Mouse (Mus musculus) limb, embryonic 14.5 days (tissue): ENCODE data around the gene Rarg. TPM values are rescaled to one million over a fixed set of nuclear protein-coding genes. Genes with fewer than 3 reads are reported as not detected.

Experiments
- ATAC-seq: fragments of 200-750 bp; cut with Nextera tagmentation; 2 replicates; pipeline ENCODE4 v1.8.0; 2017; ENCODE audit warnings: low read depth, moderate number of reproducible peaks, moderate TSS enrichment; ENCODE audit not compliant: low FRiP score
- DNase-seq: peaks from one replicate; pipeline ENCODE4 v3.0.0-alpha.2; 2015; ENCODE audit warnings: low spot score
- H3K27ac ChIP-seq: fragments of 300-500 bp; sonication (generic); replicated peaks from 2 replicates; pipeline ENCODE4 v1.5.1; 2014; ENCODE audit warnings: low read depth, mild to moderate bottlenecking, low read length, moderate library complexity, mixed read lengths
- H3K27me3 ChIP-seq: fragments of 300-500 bp; sonication (generic); 2 replicates; pipeline ENCODE4 v1.6.1; 2014; ENCODE audit warnings: low read length, mixed read lengths; ENCODE audit not compliant: control insufficient read depth, insufficient read depth
- H3K36me3 ChIP-seq: fragments of 300-500 bp; sonication (generic); 2 replicates; pipeline ENCODE4 v1.6.1; 2014; ENCODE audit warnings: mild to moderate bottlenecking, low read length, moderate library complexity, mixed read lengths; ENCODE audit not compliant: control insufficient read depth, insufficient read depth
- H3K4me1 ChIP-seq: fragments of 300-500 bp; sonication (generic); 2 replicates; pipeline ENCODE4 v1.6.1; 2014; ENCODE audit warnings: antibody characterized with exemption, low read length, mixed read lengths; ENCODE audit not compliant: control insufficient read depth, insufficient read depth
- H3K4me2 ChIP-seq: fragments of 300-500 bp; sonication (generic); replicated peaks from 2 replicates; pipeline ENCODE4 v1.6.1; 2014; ENCODE audit warnings: low read depth, mild to moderate bottlenecking, low read length, moderate library complexity; ENCODE audit not compliant: severe bottlenecking
- H3K4me3 ChIP-seq: fragments of 300-500 bp; sonication (generic); replicated peaks from 2 replicates; pipeline ENCODE4 v1.5.1; 2014; ENCODE audit warnings: low read length
- H3K9ac ChIP-seq: fragments of 300-500 bp; sonication (generic); 2 replicates; pipeline ENCODE4 v1.6.1; 2014; ENCODE audit warnings: mild to moderate bottlenecking, low read depth, low read length, moderate library complexity; ENCODE audit not compliant: severe bottlenecking
- H3K9me3 ChIP-seq: fragments of 300-500 bp; sonication (generic); 2 replicates; pipeline ENCODE4 v1.6.1; 2016; ENCODE audit warnings: low read length; ENCODE audit not compliant: control insufficient read depth
- POLR2A ChIP-seq: fragments of 200-500 bp; IDR thresholded peaks from 2 replicates; pipeline ENCODE4 v1.8.0; 2012; ENCODE audit warnings: inconsistent platforms, mild to moderate bottlenecking, moderate library complexity, borderline replicate concordance; ENCODE audit not compliant: insufficient read depth, insufficient read length; ENCODE audit errors: extremely low read depth
- WGBS: fragments of 180-500 bp; shearing (Covaris S2); extraction: QIAGEN DNeasy Blood & Tissue Kit; methylation state at CpG from one replicate; pipeline ENCODE4 v1.1.7; 2014; 5-methylcytosine and 5-hydroxymethylcytosine counted together
- polyA plus RNA-seq, 2 experiments: library from polyadenylated mRNA; depleted of rRNA in 1 of 2; stranded (reverse) in 1 of 2; unstranded in 1 of 2; fragments of >200 nt; fragmentation: Nextera tagmentation in 1 of 2; extraction: Ambion mirVana in 1 of 2; gene quantifications; 2 replicates each; pipeline versions ENCODE4 v1.2.1 to v1.2.3; 2012 to 2014

The Rarg gene
- polyA plus RNA-seq, 2 experiments = 115 to 135 TPM

GRCm38 (mm10) chr15:102207351-102207750 lies 50.0 kb downstream of the Rarg start:
- no peak for TF ChIP-seq POLR2A
- no peak overlapping the region for H3K9ac ChIP-seq
- DNase-seq = no peak
- peaks cover 22% of the 10 kb centered on the region for H3K4me1 ChIP-seq
- no peak overlapping the region for H3K27ac ChIP-seq
- H3K36me3 ChIP-seq = peaks cover 66% of the 10 kb centered on the region
- H3K27me3 ChIP-seq = no peaks in the 10 kb centered on the region
- H3K4me2 ChIP-seq = no peak overlapping the region
- no peak for ATAC-seq
- H3K4me3 ChIP-seq = no peak overlapping the region
- H3K9me3 ChIP-seq = no peaks in the 10 kb centered on the region
- WGBS = 88% methylated on average over 3 of the region's 3 CpGs

GRCm38 (mm10) chr15:102205779-102206178 lies 51.5 kb downstream of the Rarg start:
- peaks cover 23% of the 10 kb centered on the region for H3K4me1 ChIP-seq
- H3K9me3 ChIP-seq = no peaks in the 10 kb centered on the region
- 49% methylated on average over 8 of the region's 8 CpGs for WGBS
- DNase-seq (peak; percentile 71), ATAC-seq (no peak)
- peak overlapping the region; percentile 28; the same call in 1 of the 2 replicates for H3K27ac ChIP-seq
- peak overlapping the region; percentile 75 for H3K4me2 ChIP-seq
- no peaks in the 10 kb centered on the region for H3K27me3 ChIP-seq
- H3K4me3 ChIP-seq = peak overlapping the region; percentile 80
- H3K9ac ChIP-seq = peak overlapping the region; percentile 95
- no peak for TF ChIP-seq POLR2A
- H3K36me3 ChIP-seq = peaks cover 58% of the 10 kb centered on the region

GRCm38 (mm10) chr15:102204674-102205505 lies 52.4 kb downstream of the Rarg start, which contains the start of gene Csad:
TSS of gene Csad (minus strand) at chr15:102204724.
- Histone ChIP-seq H3K27ac (peak within 1 kb of the TSS; percentile 100), H3K36me3 (peaks cover 51% of the 10 kb centered on the region), H3K9ac (peak within 1 kb of the TSS; percentile 95), H3K9me3 (no peaks in the 10 kb centered on the region), H3K27me3 (no peaks in the 10 kb centered on the region), H3K4me2 (peak within 1 kb of the TSS; percentile 75), H3K4me1 (peaks cover 23% of the 10 kb centered on the region), H3K4me3 (peak within 1 kb of the TSS; percentile 80)
- ATAC-seq = no peak
- no peak for TF ChIP-seq POLR2A
- WGBS = 54% methylated on average over 19 of the region's 19 CpGs
- no peak for DNase-seq

- Histone ChIP-seq H3K4me2 (peak overlapping the region; percentile 75), H3K27ac (peak overlapping the region; percentile 100), H3K27me3 (no peaks in the 10 kb centered on the region), H3K4me3 (peak overlapping the region; percentile 80), H3K36me3 (peaks cover 51% of the 10 kb centered on the region), H3K4me1 (peaks cover 23% of the 10 kb centered on the region), H3K9ac (peak overlapping the region; percentile 95), H3K9me3 (no peaks in the 10 kb centered on the region)
- WGBS = 0% methylated on average over 16 of the region's 72 CpGs
- ATAC-seq = peak; percentile 53
- peak; percentile 76 for DNase-seq
- TF ChIP-seq POLR2A = 0 out of 2 replicates have a peak, but pooled peaks have one; percentile 11
Observed at GRCm38 (mm10) chr15:102203835-102204381, 53.4 kb downstream of the Rarg start.

- DNase-seq (peak; percentile 92), ATAC-seq (peak; percentile 94)
- Histone ChIP-seq H3K36me3 (peaks cover 46% of the 10 kb centered on the region), H3K27me3 (no peaks in the 10 kb centered on the region), H3K4me3 (peak within 1 kb of the TSS; percentile 80), H3K4me2 (peak within 1 kb of the TSS; percentile 75), H3K9ac (peak within 1 kb of the TSS; percentile 95), H3K27ac (peak within 1 kb of the TSS; percentile 100), H3K4me1 (peaks cover 23% of the 10 kb centered on the region), H3K9me3 (no peaks in the 10 kb centered on the region)
- WGBS = under 1% methylated on average over 21 of the region's 68 CpGs
- TF ChIP-seq POLR2A = no peak; the same call in 1 of the 2 replicates
Observed at GRCm38 (mm10) chr15:102202971-102203834, 54.1 kb downstream of the Rarg start, which contains the start of gene Zfp740. TSS of gene Zfp740 (plus strand) at chr15:102203249.
